ENCODE assay signal across 14 mouse cellular contexts in the genomic region with DNA sequence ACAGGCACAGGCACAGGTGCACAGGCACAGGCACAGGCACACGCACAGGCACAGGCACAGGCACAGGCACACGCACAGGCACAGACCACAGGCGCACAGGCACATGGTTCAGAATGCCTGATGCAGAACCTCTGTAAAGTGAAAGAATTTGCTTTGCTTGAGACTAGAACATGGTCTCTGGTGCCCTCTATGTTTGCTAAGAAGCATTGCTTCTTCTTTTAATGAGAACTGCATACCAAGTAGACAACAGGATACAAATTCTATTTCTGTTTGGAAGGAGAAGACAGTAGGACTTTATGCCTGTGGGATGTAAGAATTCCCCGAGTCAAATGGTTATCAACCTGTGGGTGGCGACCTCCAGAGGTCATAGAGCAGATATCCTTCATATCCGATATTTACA. TPM values are rescaled to one million over a fixed set of nuclear protein-coding genes. Genes with fewer than 3 reads are reported as not detected.
DNase-seq lines count a peak whose midpoint lies in the region; ATAC-seq and TF ChIP-seq lines count a peak whose summit lies in the region.
"Had no signal": no experiment of that assay in that cellular context is flagged by ENCODE, and none has a peak within 500 bp of the region (broad histone marks: within the 10 kb centered on the region; RNA-seq: fewer than 3 reads in every experiment).

No protein-coding gene starts in this region.

- no peak for TF ChIP-seq EP300 in CH12.LX (IDR thresholded peaks at IDR 0.05; ENCODE audit: low read length)

- peak; percentile 78 for TF ChIP-seq CTCF in layer of hippocampus, adult 2 months (conservative IDR thresholded peaks at IDR 0.05)
- TF ChIP-seq CTCF in CH12.LX (conservative IDR thresholded peaks at IDR 0.05 in 1 of 2, IDR thresholded peaks at IDR 0.05 in 1 of 2; ENCODE audit: low read depth in 2 of 2, low read length in 2 of 2): peak; percentile 36 to 70; a peak in 3 of 4 replicates

- H3K4me3 ChIP-seq in forebrain, embryonic 13.5 days: no peak overlapping the region
- H3K4me3 ChIP-seq in forebrain, embryonic 16.5 days (replicated peaks; ENCODE audit: low read length): no peak overlapping the region
- no peak overlapping the region for H3K4me3 ChIP-seq in layer of hippocampus, adult 2 months
- H3K4me3 ChIP-seq in CH12.LX (replicated peaks in 1 of 3; ENCODE audit: low read depth in 2 of 3, low read length in 2 of 3, poor library complexity in 1 of 3): no peak overlapping the region

- H3K4me2 ChIP-seq in forebrain, embryonic 13.5 days: no peak overlapping the region
- H3K4me2 ChIP-seq in forebrain, embryonic 16.5 days (ENCODE audit: low read length): no peak overlapping the region
- H3K4me2 ChIP-seq in CH12.LX (ENCODE audit: insufficient read depth, low read depth, poor library complexity, severe bottlenecking): no peak overlapping the region

- no peak for DNase-seq in layer of hippocampus, adult 2 months (ENCODE audit: low spot score in 2 of 2)
- no peak for DNase-seq in layer of hippocampus, postnatal 10 days (ENCODE audit: low spot score in 2 of 2)
- DNase-seq in CH12.LX (ENCODE audit: extremely low read depth): peak; percentile 21
- peak; percentile 12 for DNase-seq in induced T-regulatory cell, adult 2 months (ENCODE audit: low read depth)
- DNase-seq in left cerebral cortex, adult 11 months (ENCODE audit: low spot score): no peak
- DNase-seq in layer of hippocampus, postnatal 25 days (ENCODE audit: extremely low spot score in 1 of 2, low spot score in 1 of 2): no peak
- DNase-seq: right cerebral cortex, adult 18-20 months had no signal

- no peaks in the 10 kb centered on the region for H3K4me1 ChIP-seq in forebrain, embryonic 13.5 days
- H3K4me1 ChIP-seq in forebrain, embryonic 16.5 days (replicated peaks; ENCODE audit: control insufficient read depth, insufficient read depth, low read length): no peaks in the 10 kb centered on the region
- peaks cover 0 to 3% of the 10 kb centered on the region in 2 experiments; a peak in 2 of 4 replicates for H3K4me1 ChIP-seq in CH12.LX (ENCODE audit: control insufficient read depth in 1 of 2, insufficient read depth in 2 of 2)

- H3K27ac ChIP-seq in forebrain, embryonic 13.5 days: no peak overlapping the region
- H3K27ac ChIP-seq in forebrain, embryonic 16.5 days (ENCODE audit: low read length): no peak overlapping the region
- H3K27ac ChIP-seq in layer of hippocampus, adult 2 months: no peak overlapping the region
- no peak overlapping the region for H3K27ac ChIP-seq in CH12.LX (ENCODE audit: insufficient read depth, low read depth)

- H3K9ac ChIP-seq in forebrain, embryonic 13.5 days: no peak overlapping the region
- H3K9ac ChIP-seq in forebrain, embryonic 16.5 days (replicated peaks; ENCODE audit: low read depth, low read length): no peak overlapping the region
- H3K9ac ChIP-seq in CH12.LX (ENCODE audit: insufficient read depth, low read depth): no peak overlapping the region

- dilution Hi-C loops in CH12.LX (cut with MboI; ENCODE audit: extremely low pct_ligation_motif_present, extremely low pct_unique_long_range_greater_than_20kb, low sequenced_read_pairs): no loop called here

- no peaks in the 10 kb centered on the region for H3K79me2 ChIP-seq in CH12.LX (replicated peaks; ENCODE audit: control insufficient read depth, extremely low read depth, insufficient read depth, poor library complexity, severe bottlenecking)

- ATAC-seq in forebrain, embryonic 13.5 days: peak; percentile 43; the same call in 1 of the 2 replicates
- no peak for ATAC-seq in forebrain, embryonic 16.5 days

- no peaks in the 10 kb centered on the region for H3K27me3 ChIP-seq in forebrain, embryonic 13.5 days
- H3K27me3 ChIP-seq in forebrain, embryonic 16.5 days (replicated peaks; ENCODE audit: control insufficient read depth, insufficient read depth, low read length): no peaks in the 10 kb centered on the region
- no peaks in the 10 kb centered on the region for H3K27me3 ChIP-seq in CH12.LX (replicated peaks)

- H3K9me3 ChIP-seq in forebrain, embryonic 13.5 days (replicated peaks): no peaks in the 10 kb centered on the region
- no peaks in the 10 kb centered on the region for H3K9me3 ChIP-seq in forebrain, embryonic 16.5 days (ENCODE audit: control insufficient read depth, low read length)
- no peaks in the 10 kb centered on the region for H3K9me3 ChIP-seq in CH12.LX (replicated peaks; ENCODE audit: low read length)

- in situ Hi-C loops in CH12.LX (cut with MboI; ENCODE audit: low pct_ligation_motif_present, low pct_unique_long_range_greater_than_20kb, low sequenced_read_pairs): no loop called here

- TF ChIP-seq POLR2A in CH12.LX (IDR thresholded peaks at IDR 0.05; ENCODE audit: low read depth, low read length): no peak

- H3K36me3 ChIP-seq in forebrain, embryonic 13.5 days (ENCODE audit: poor library complexity, severe bottlenecking): no peaks in the 10 kb centered on the region
- no peaks in the 10 kb centered on the region for H3K36me3 ChIP-seq in forebrain, embryonic 16.5 days (ENCODE audit: control insufficient read depth, insufficient read depth)
- H3K36me3 ChIP-seq in CH12.LX (replicated peaks in 1 of 2; ENCODE audit: control insufficient read depth in 1 of 2, insufficient read depth in 1 of 2, low read length in 1 of 2): no peaks in the 10 kb centered on the region

- 76% methylated on average over 6 of the region's 6 CpGs for WGBS in forebrain, embryonic 13.5 days
- WGBS in forebrain, embryonic 16.5 days: 74% methylated on average over 6 of the region's 6 CpGs

- peak; percentile 72 for TF ChIP-seq RAD21 in CH12.LX (IDR thresholded peaks at IDR 0.05; ENCODE audit: low read depth, low read length)

TF ChIP-seq in CH12.LX, 34 proteins besides CTCF, POLR2A, EP300 and RAD21:
- no peak for TF ChIP-seq JUND (conservative IDR thresholded peaks at IDR 0.05; ENCODE audit: low read depth, low read length)
- TF ChIP-seq CHD2 (IDR thresholded peaks at IDR 0.05; ENCODE audit: low read length): no peak
- TF ChIP-seq ZC3H11A (IDR thresholded peaks at IDR 0.05; ENCODE audit: low read depth, low read length): no peak
- no peak for TF ChIP-seq MAX (IDR thresholded peaks at IDR 0.05; ENCODE audit: low read length)
- TF ChIP-seq E2F4 (IDR thresholded peaks at IDR 0.05; ENCODE audit: insufficient replicate concordance, low read depth, low read length): no peak
- TF ChIP-seq ZNF384 (IDR thresholded peaks at IDR 0.05; ENCODE audit: low read depth, low read length): no peak
- TF ChIP-seq KAT2A (IDR thresholded peaks at IDR 0.05; ENCODE audit: insufficient replicate concordance, low read length): no peak
- TF ChIP-seq ZKSCAN1 (IDR thresholded peaks at IDR 0.05; ENCODE audit: borderline replicate concordance, low read depth, low read length): no peak
- TF ChIP-seq HCFC1 (IDR thresholded peaks at IDR 0.05; ENCODE audit: low read depth, low read length): no peak
- no peak for TF ChIP-seq PAX5 (IDR thresholded peaks at IDR 0.05; ENCODE audit: low read length)
- TF ChIP-seq TCF12 (IDR thresholded peaks at IDR 0.05; ENCODE audit: low read depth, low read length): no peak

RNA-seq across cellular contexts. Expression of a gene that starts 14.0 kb away (rescaled TPM):
- polyA plus RNA-seq in forebrain, embryonic 13.5 days (2015; fragmentation: Nextera tagmentation; extraction: Ambion mirVana): not detected in 2 replicates
- 0.22 TPM in 1 of 2 replicates, not detected in the other for polyA plus RNA-seq in forebrain, embryonic 16.5 days (2015; fragmentation: Nextera tagmentation; extraction: Ambion mirVana)
- under 1 TPM; 0.33 to 0.37 TPM for total RNA-seq in layer of hippocampus, adult 2 months (2021)
- 1 to 10 TPM in 1 of 2 experiments, under 1 TPM in 1; 0.55 to 1.7 TPM for total RNA-seq in layer of hippocampus, postnatal 10 days (2021)
- not detected in 2 replicates for total RNA-seq in CH12.LX (2012; rRNA removed)
- not detected in 2 replicates for total RNA-seq in CH12.LX (2014; rRNA removed)
- polyA plus RNA-seq in CH12.LX (2012; ENCODE audit: insufficient read length, low read depth): not detected in 2 replicates
- under 1 TPM in 1 of 2 experiments, not detected in 1; 0.47 TPM for total RNA-seq in layer of hippocampus, postnatal 25 days (2021)
- total RNA-seq: adrenal gland, postnatal 4 days; ES-E14; gastrocnemius, adult 18-20 months; heart, postnatal 25 days had no signal
- polyA plus RNA-seq: testis, adult 2 months had no signal

RNA-seq across cellular contexts. Expression of a gene that starts 39.0 kb away (rescaled TPM):
- 28.8 and 32.9 TPM in 2 replicates for polyA plus RNA-seq in forebrain, embryonic 13.5 days (2015; fragmentation: Nextera tagmentation; extraction: Ambion mirVana)
- 27.0 and 29.7 TPM in 2 replicates for polyA plus RNA-seq in forebrain, embryonic 16.5 days (2015; fragmentation: Nextera tagmentation; extraction: Ambion mirVana)
- 10 to 100 TPM; 24.8 to 29.6 TPM for total RNA-seq in layer of hippocampus, adult 2 months (2021)
- total RNA-seq in layer of hippocampus, postnatal 10 days (2021): 10 to 100 TPM; 27.1 to 27.9 TPM
- total RNA-seq in CH12.LX (2012; rRNA removed) (3.3 and 3.9 TPM in 2 replicates), CH12.LX (2014; rRNA removed) (2.2 and 2.9 TPM in 2 replicates)
- 16.2 and 22.2 TPM in 2 replicates for polyA plus RNA-seq in CH12.LX (2012; ENCODE audit: insufficient read length, low read depth)
- 10 to 100 TPM; 21.2 to 28.3 TPM for total RNA-seq in layer of hippocampus, postnatal 25 days (2021)

RNA-seq across cellular contexts. Expression of a gene that starts 39.3 kb away (rescaled TPM):
- 7.2 and 9.7 TPM in 2 replicates for polyA plus RNA-seq in forebrain, embryonic 13.5 days (2015; fragmentation: Nextera tagmentation; extraction: Ambion mirVana)
- polyA plus RNA-seq in forebrain, embryonic 16.5 days (2015; fragmentation: Nextera tagmentation; extraction: Ambion mirVana): 9.3 and 10.6 TPM in 2 replicates
- 10 to 100 TPM in 1 of 2 experiments, 1 to 10 TPM in 1; 9.8 to 11.7 TPM for total RNA-seq in layer of hippocampus, adult 2 months (2021)
- 1 to 10 TPM; 8.5 to 9.9 TPM for total RNA-seq in layer of hippocampus, postnatal 10 days (2021)
- total RNA-seq in CH12.LX (2012; rRNA removed): 4.6 and 5.8 TPM in 2 replicates
- total RNA-seq in CH12.LX (2014; rRNA removed): 7.2 and 7.9 TPM in 2 replicates
- polyA plus RNA-seq in CH12.LX (2012; ENCODE audit: insufficient read length, low read depth): 7.2 and 7.3 TPM in 2 replicates
- total RNA-seq in layer of hippocampus, postnatal 25 days (2021): 1 to 10 TPM; 6.7 to 9.0 TPM

Comparison
In these comparisons a context has a peak if more than half of its experiments do, and no peak if none do; other contexts are left out.
1. DNase-seq: peak in CH12.LX (single experiment) and induced T-regulatory cell, adult 2 months (single experiment); none in layer of hippocampus, adult 2 months (0 of 2), layer of hippocampus, postnatal 10 days (0 of 2), left cerebral cortex, adult 11 months (single experiment) and layer of hippocampus, postnatal 25 days (0 of 2).
2. RNA of a gene that starts 39.0 kb away (total RNA-seq): 24.8 to 29.6 TPM in layer of hippocampus, adult 2 months, 21.2 to 28.3 TPM in layer of hippocampus, postnatal 25 days and 27.1 to 27.9 TPM in layer of hippocampus, postnatal 10 days; 2.2 to 3.9 TPM in CH12.LX; every median in the first group is over 4 times any median in the second.